Mouse (Mus musculus) hindbrain, embryonic 11.5 days (tissue): ENCODE measurements at regions not wholly inside any gene's neighbourhood (a gene's known extent, or its start where the extent isn't known, plus 50 kb on each side); places are given as distances from the start of the nearest gene placed in this dataset.
"Not testable (repeated sequence)": the region's sequence is repeated elsewhere in the genome, so short reads cannot be mapped to it uniquely, and the experiment has no call there.

Experiments
- ATAC-seq: fragments of 200-750 bp; cut with Nextera tagmentation; 2 replicates; pipeline ENCODE4 v1.8.0; 2017; ENCODE audit warnings: mild to moderate bottlenecking, moderate TSS enrichment, moderate library complexity; ENCODE audit not compliant: low FRiP score
- DNase-seq: peaks from one replicate; pipeline ENCODE4 v3.0.0-alpha.2; 2015; ENCODE audit warnings: low spot score
- H3K27ac ChIP-seq: fragments of 300-500 bp; sonication (generic); 2 replicates; pipeline ENCODE4 v1.5.1; 2014; ENCODE audit warnings: mild to moderate bottlenecking, low read depth, low read length
- H3K27me3 ChIP-seq: fragments of 300-500 bp; sonication (generic); 2 replicates; pipeline ENCODE4 v1.6.1; 2014; ENCODE audit warnings: mild to moderate bottlenecking, low read length, moderate library complexity, mixed read lengths; ENCODE audit not compliant: control insufficient read depth, insufficient read depth
- H3K36me3 ChIP-seq: fragments of 300-500 bp; sonication (generic); 2 replicates; pipeline ENCODE4 v1.6.1; 2014; ENCODE audit warnings: mild to moderate bottlenecking, low read length, moderate library complexity, mixed read lengths; ENCODE audit not compliant: control insufficient read depth, insufficient read depth
- H3K4me1 ChIP-seq: fragments of 300-500 bp; sonication (generic); replicated peaks from 2 replicates; pipeline ENCODE4 v1.6.1; 2014; ENCODE audit warnings: low read length, mixed read lengths; ENCODE audit not compliant: control insufficient read depth, insufficient read depth
- H3K4me2 ChIP-seq: fragments of 300-500 bp; sonication (generic); replicated peaks from 2 replicates; pipeline ENCODE4 v1.6.1; 2014; ENCODE audit warnings: mild to moderate bottlenecking, low read depth, low read length
- H3K4me3 ChIP-seq: fragments of 300-500 bp; sonication (generic); 2 replicates; pipeline ENCODE4 v1.5.1; 2014; ENCODE audit warnings: low read depth, low read length
- H3K9ac ChIP-seq: fragments of 300-500 bp; sonication (generic); 2 replicates; pipeline ENCODE4 v1.6.1; 2014; ENCODE audit warnings: low read depth, low read length
- H3K9me3 ChIP-seq: fragments of 300-500 bp; sonication (generic); 2 replicates; pipeline ENCODE4 v1.6.1; 2016; ENCODE audit warnings: low read length; ENCODE audit not compliant: control insufficient read depth
- WGBS: fragments of 180-500 bp; shearing (Covaris S2); extraction: QIAGEN DNeasy Blood & Tissue Kit; methylation state at CpG from one replicate; pipeline ENCODE4 v1.1.7; 2014; 5-methylcytosine and 5-hydroxymethylcytosine counted together

- WGBS, result 70% methylated on average over 1 of the region's 1 CpGs
- H3K9ac ChIP-seq, result no peak overlapping the region
- H3K27ac ChIP-seq, result no peak overlapping the region
- H3K4me1 ChIP-seq, result no peaks in the 10 kb centered on the region
- H3K4me3 ChIP-seq, result no peak overlapping the region
- DNase-seq (no peak), ATAC-seq (no peak)
- no peaks in the 10 kb centered on the region for H3K9me3 ChIP-seq
- H3K4me2 ChIP-seq, result no peak overlapping the region
- no peaks in the 10 kb centered on the region for H3K36me3 ChIP-seq
- no peaks in the 10 kb centered on the region for H3K27me3 ChIP-seq
Measured at GRCm38 (mm10) chr5:60966939-60967338, 841.7 kb upstream of the G6pd2 start.

GRCm38 (mm10) chr5:60969470-60969869 is 839.1 kb upstream of the G6pd2 start:
- no peak for ATAC-seq
- H3K27ac ChIP-seq, result no peak overlapping the region
- DNase-seq, result no peak
- no peak overlapping the region for H3K9ac ChIP-seq
- H3K9me3 ChIP-seq, result no peaks in the 10 kb centered on the region
- no peak overlapping the region for H3K4me2 ChIP-seq
- no peaks in the 10 kb centered on the region for H3K4me1 ChIP-seq
- no peaks in the 10 kb centered on the region for H3K36me3 ChIP-seq
- H3K27me3 ChIP-seq, result no peaks in the 10 kb centered on the region
- H3K4me3 ChIP-seq, result no peak overlapping the region
- WGBS, result 76% methylated on average over 5 of the region's 5 CpGs

- no peaks in the 10 kb centered on the region for H3K9me3 ChIP-seq
- no peak for DNase-seq
- H3K27me3 ChIP-seq, result no peaks in the 10 kb centered on the region
- H3K4me1 ChIP-seq, result no peaks in the 10 kb centered on the region
- no peak for ATAC-seq
- no peak overlapping the region for H3K9ac ChIP-seq
- WGBS, result 87% methylated on average over 9 of the region's 9 CpGs
- no peak overlapping the region for H3K4me2 ChIP-seq
- H3K36me3 ChIP-seq, result no peaks in the 10 kb centered on the region
- no peak overlapping the region for H3K4me3 ChIP-seq
- no peak overlapping the region for H3K27ac ChIP-seq
Measured at GRCm38 (mm10) chr5:60978693-60979092, 829.9 kb upstream of the G6pd2 start.

GRCm38 (mm10) chr5:60988313-60988712 is 820.3 kb upstream of the G6pd2 start:
- Histone ChIP-seq H3K27ac (no peak overlapping the region), H3K9me3 (no peaks in the 10 kb centered on the region), H3K27me3 (no peaks in the 10 kb centered on the region), H3K9ac (no peak overlapping the region), H3K4me1 (no peaks in the 10 kb centered on the region), H3K4me3 (no peak overlapping the region), H3K4me2 (no peak overlapping the region), H3K36me3 (no peaks in the 10 kb centered on the region)
- no peak for DNase-seq
- no peak for ATAC-seq

- not testable (repeated sequence) for H3K9ac ChIP-seq, H3K4me1 ChIP-seq, H3K4me2 ChIP-seq, H3K27ac ChIP-seq, ATAC-seq, H3K4me3 ChIP-seq, DNase-seq, H3K27me3 ChIP-seq, H3K36me3 ChIP-seq, H3K9me3 ChIP-seq
- WGBS, result 81% methylated on average over 2 of the region's 2 CpGs
Measured at GRCm38 (mm10) chr5:60989330-60989729, 819.3 kb upstream of the G6pd2 start.

- Histone ChIP-seq H3K27me3 (no peaks in the 10 kb centered on the region), H3K9me3 (no peaks in the 10 kb centered on the region), H3K27ac (no peak overlapping the region), H3K4me1 (no peaks in the 10 kb centered on the region), H3K4me3 (no peak overlapping the region), H3K9ac (no peak overlapping the region), H3K4me2 (no peak overlapping the region), H3K36me3 (no peaks in the 10 kb centered on the region)
- no peak for DNase-seq
- ATAC-seq, result 0 out of 2 replicates have a peak, but pooled peaks have one; percentile 19
- 58% methylated on average over 10 of the region's 10 CpGs for WGBS
Measured at GRCm38 (mm10) chr5:60994761-60995523, 813.7 kb upstream of the G6pd2 start.

- no peak overlapping the region for H3K4me3 ChIP-seq
- ATAC-seq (no peak), DNase-seq (no peak)
- H3K4me1 ChIP-seq, result no peaks in the 10 kb centered on the region
- no peaks in the 10 kb centered on the region for H3K27me3 ChIP-seq
- no peak overlapping the region for H3K27ac ChIP-seq
- H3K9ac ChIP-seq, result no peak overlapping the region
- H3K36me3 ChIP-seq, result no peaks in the 10 kb centered on the region
- 79% methylated on average over 2 of the region's 2 CpGs for WGBS
- no peaks in the 10 kb centered on the region for H3K9me3 ChIP-seq
- H3K4me2 ChIP-seq, result no peak overlapping the region
Measured at GRCm38 (mm10) chr5:61035539-61036089, 773.0 kb upstream of the G6pd2 start.
